Mouse (Mus musculus) lung, adult 18-20 months (tissue): ENCODE measurements around the gene Spata31d1d.

Experiments
- DNase-seq, 2 experiments: peaks; one replicate each; pipeline ENCODE4 v3.0.0; 2022; ENCODE audit warnings: mixed read lengths in 2 of 2

Spata31d1d gene

GRCm38 (mm10) chr13:59676316-59677229 is 55.0 kb downstream of the Spata31d1d start:
- DNase-seq: no peak
